Mouse (Mus musculus) liver, adult 2 months (tissue): ENCODE data around the gene Pcnx2. TPM values are rescaled to one million over a fixed set of nuclear protein-coding genes. Genes with fewer than 3 reads are reported as not detected.

Source experiments
- DNase-seq: peaks from one replicate; pipeline ENCODE4 v3.0.0-alpha.2; 2011; ENCODE audit warnings: low read depth, low spot score; ENCODE audit errors: extremely low read depth
- H3K27ac ChIP-seq: fragments of 200-500 bp; replicated peaks from 2 replicates; pipeline ENCODE4 v1.5.1; 2012; ENCODE audit warnings: low read depth, mild to moderate bottlenecking, control low read depth, inconsistent platforms, low read length; ENCODE audit not compliant: insufficient read depth
- H3K27me3 ChIP-seq: fragments of 200-500 bp; 2 replicates; pipeline ENCODE4 v1.6.1; 2012; ENCODE audit warnings: mild to moderate bottlenecking, moderate library complexity, low read length, inconsistent platforms; ENCODE audit not compliant: control insufficient read depth, insufficient read depth
- H3K36me3 ChIP-seq: fragments of 200-500 bp; 2 replicates; pipeline ENCODE4 v1.6.1; 2012; ENCODE audit warnings: low read length, inconsistent platforms; ENCODE audit not compliant: control insufficient read depth, insufficient read depth
- H3K4me1 ChIP-seq: fragments of 200-500 bp; 2 replicates; pipeline ENCODE4 v1.6.1; 2011; ENCODE audit warnings: low read length; ENCODE audit not compliant: control insufficient read depth, insufficient read depth
- H3K4me3 ChIP-seq: fragments of 200-500 bp; 2 replicates; pipeline ENCODE4 v1.5.1; 2011; ENCODE audit warnings: low read depth, mild to moderate bottlenecking, control low read depth, low read length, moderate library complexity; ENCODE audit not compliant: insufficient read depth
- H3K79me2 ChIP-seq: fragments of 200-500 bp; 2 replicates; pipeline ENCODE4 v1.6.1; 2012; ENCODE audit warnings: inconsistent platforms, mild to moderate bottlenecking, low read length, moderate library complexity; ENCODE audit not compliant: control insufficient read depth, insufficient read depth
- H3K9ac ChIP-seq: fragments of 200-500 bp; 2 replicates; pipeline ENCODE4 v1.6.1; 2012; ENCODE audit warnings: low read depth, mild to moderate bottlenecking, control low read depth, inconsistent platforms, low read length
- CTCF ChIP-seq: fragments of 200-500 bp; IDR thresholded peaks from 2 replicates; pipeline ENCODE4 v1.5.1; 2011; ENCODE audit warnings: low read depth, low read length, control low read depth
- POLR2A ChIP-seq: fragments of 200-500 bp; IDR thresholded peaks from 2 replicates; pipeline ENCODE4 v1.6.1; 2011; ENCODE audit warnings: low read length, control low read depth; ENCODE audit not compliant: insufficient read depth; ENCODE audit errors: extremely low read depth
- WGBS: fragments of 180-500 bp; shearing (Covaris S2); methylation state at CpG from one replicate; pipeline ENCODE4 v1.1.7; 2018; 5-methylcytosine and 5-hydroxymethylcytosine counted together
- polyA plus RNA-seq: library from polyadenylated mRNA; depleted of rRNA; stranded (reverse); fragments of >200 nt; gene quantifications from 2 replicates; pipeline ENCODE4 v1.2.3, GENCODE M21; 2012
- total RNA-seq: library from RNA; depleted of rRNA; stranded (reverse); fragments of >200 nt; gene quantifications from 2 replicates; pipeline ENCODE4 v1.2.3, GENCODE M21; 2014

Gene Pcnx2
- total and polyA plus RNA-seq, 2 experiments: 0.05 TPM; not detected in 1

GRCm38 (mm10) chr8:125917013-125917412 is 18.9 kb upstream of the Pcnx2 start:
- no peak overlapping the region for H3K4me3 ChIP-seq
- TF ChIP-seq CTCF: no peak
- no peak for TF ChIP-seq POLR2A
- no peak overlapping the region for H3K9ac ChIP-seq
- H3K79me2 ChIP-seq: peaks cover 9% of the 10 kb centered on the region
- WGBS: 45% methylated on average over 10 of the region's 10 CpGs
- DNase-seq: no peak
- no peaks in the 10 kb centered on the region for H3K27me3 ChIP-seq
- peaks cover 21% of the 10 kb centered on the region for H3K4me1 ChIP-seq
- H3K27ac ChIP-seq: no peak overlapping the region
- H3K36me3 ChIP-seq: no peaks in the 10 kb centered on the region

DNA sequence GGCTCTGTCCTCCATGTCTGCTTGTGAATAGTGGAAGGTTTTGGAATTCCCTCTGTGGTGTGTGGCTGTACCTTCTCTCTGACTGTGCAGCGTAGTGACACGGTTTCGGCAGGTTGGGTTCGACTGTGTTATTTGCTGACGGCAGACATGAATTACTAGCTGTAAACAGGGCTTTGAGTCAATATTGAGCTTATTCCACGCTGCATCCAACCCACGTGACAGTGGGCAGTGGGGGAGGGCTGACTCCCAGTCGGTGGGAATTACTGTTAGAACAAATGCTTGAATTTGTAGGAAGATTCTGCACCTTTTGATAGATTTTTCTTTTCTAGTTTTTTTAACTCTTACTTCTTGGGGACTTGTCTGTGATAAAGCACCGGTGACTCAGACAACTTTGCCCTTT is 16.3 kb upstream of the Pcnx2 start:
- Histone ChIP-seq H3K9ac (no peak overlapping the region), H3K27ac (0 out of 2 replicates have a peak overlapping the region, but pooled peaks have one; percentile 1), H3K27me3 (no peaks in the 10 kb centered on the region), H3K4me3 (no peak overlapping the region), H3K36me3 (no peaks in the 10 kb centered on the region), H3K4me1 (peaks cover 21% of the 10 kb centered on the region), H3K79me2 (peaks cover 9% of the 10 kb centered on the region)
- DNase-seq: peak; percentile 71
- WGBS: 26% methylated on average over 9 of the region's 9 CpGs
- TF ChIP-seq POLR2A: no peak

DNA sequence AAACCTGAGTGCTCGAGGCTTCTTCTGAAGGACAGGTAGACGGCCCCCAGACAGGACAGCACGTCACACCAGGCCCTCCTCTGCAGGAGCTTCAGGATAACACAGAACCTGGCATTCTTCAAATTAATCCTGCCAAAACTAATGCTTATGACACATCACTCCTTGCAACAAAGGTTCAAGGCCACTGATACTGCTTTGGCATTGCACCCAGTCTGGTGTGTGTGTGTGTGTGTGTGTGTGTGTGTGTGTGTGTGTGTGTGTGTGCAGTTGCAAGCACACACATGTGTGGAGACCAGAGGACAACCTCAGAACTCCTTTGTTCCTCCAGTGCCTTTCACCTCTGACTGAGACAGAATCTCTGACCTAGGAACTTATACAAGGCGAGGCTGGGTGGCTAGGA is 15.1 kb upstream of the Pcnx2 start:
- 47% methylated on average over 4 of the region's 4 CpGs for WGBS
- no peak overlapping the region for H3K9ac ChIP-seq
- H3K27me3 ChIP-seq: no peaks in the 10 kb centered on the region
- peaks cover 21% of the 10 kb centered on the region for H3K4me1 ChIP-seq
- no peak overlapping the region for H3K27ac ChIP-seq
- H3K36me3 ChIP-seq: no peaks in the 10 kb centered on the region
- DNase-seq: peak; percentile 56
- H3K79me2 ChIP-seq: peaks cover 9% of the 10 kb centered on the region
- no peak for TF ChIP-seq POLR2A
- TF ChIP-seq CTCF: no peak
- no peak overlapping the region for H3K4me3 ChIP-seq

GRCm38 (mm10) chr8:125911229-125911580 is 13.1 kb upstream of the Pcnx2 start:
- Histone ChIP-seq H3K9ac (peak overlapping the region; percentile 80), H3K4me3 (peak overlapping the region; percentile 77), H3K79me2 (peaks cover 9% of the 10 kb centered on the region), H3K4me1 (peaks cover 12% of the 10 kb centered on the region), H3K36me3 (no peaks in the 10 kb centered on the region), H3K27me3 (no peaks in the 10 kb centered on the region), H3K27ac (no peak overlapping the region)
- WGBS: 4% methylated on average over 31 of the region's 31 CpGs
- no peak for DNase-seq
- TF ChIP-seq POLR2A (no peak), CTCF (no peak)

- Histone ChIP-seq H3K27ac (peak within 1 kb of the TSS; percentile 75), H3K36me3 (no peaks in the 10 kb centered on the region), H3K9ac (peak within 1 kb of the TSS; percentile 80), H3K79me2 (peaks cover 9% of the 10 kb centered on the region), H3K27me3 (no peaks in the 10 kb centered on the region), H3K4me3 (peak within 1 kb of the TSS; percentile 77), H3K4me1 (peaks cover 12% of the 10 kb centered on the region)
- peak; percentile 61 for TF ChIP-seq POLR2A
- no peak for TF ChIP-seq CTCF
- WGBS: 2% methylated on average over 93 of the region's 93 CpGs
- peak; percentile 45 for DNase-seq
These were observed 12.5 kb upstream of the Pcnx2 start, which contains the start of gene Map3k21 for GRCm38 (mm10) chr8:125910365-125911228. Map3k21 (plus strand) TSS chr8:125910450.
